Mouse (Mus musculus) forebrain, embryonic 15.5 days (tissue): ENCODE data around the gene Snd1. TPM values are rescaled to one million over a fixed set of nuclear protein-coding genes. Genes with fewer than 3 reads are reported as not detected.
A peak's percentile ranks its signal among the peaks of the same experiment; 100 is the strongest.

Source experiments
- ATAC-seq: fragments of 200-750 bp; cut with Nextera tagmentation; replicated peaks from 2 replicates; pipeline ENCODE4 v1.8.0; 2017; ENCODE audit warnings: mild to moderate bottlenecking, moderate TSS enrichment, moderate library complexity
- H3K27ac ChIP-seq: fragments of 300-500 bp; sonication (generic); replicated peaks from 2 replicates; pipeline ENCODE4 v1.5.1; 2015; ENCODE audit warnings: mild to moderate bottlenecking, inconsistent platforms
- H3K27me3 ChIP-seq: fragments of 300-500 bp; sonication (generic); 2 replicates; pipeline ENCODE4 v1.6.1; 2015; ENCODE audit warnings: inconsistent platforms
- H3K36me3 ChIP-seq: fragments of 300-500 bp; sonication (generic); 2 replicates; pipeline ENCODE4 v1.6.1; 2015; ENCODE audit warnings: mild to moderate bottlenecking, inconsistent platforms
- H3K4me1 ChIP-seq: fragments of 300-500 bp; sonication (generic); 2 replicates; pipeline ENCODE4 v1.6.1; 2015; ENCODE audit warnings: inconsistent platforms
- H3K4me2 ChIP-seq: fragments of 300-500 bp; sonication (generic); replicated peaks from 2 replicates; pipeline ENCODE4 v1.6.1; 2015; ENCODE audit warnings: mild to moderate bottlenecking, inconsistent platforms
- H3K4me3 ChIP-seq: fragments of 300-500 bp; sonication (generic); 2 replicates; pipeline ENCODE4 v1.5.1; 2015; ENCODE audit warnings: mild to moderate bottlenecking, inconsistent platforms
- H3K9ac ChIP-seq: fragments of 300-500 bp; sonication (generic); replicated peaks from 2 replicates; pipeline ENCODE4 v1.6.1; 2015; ENCODE audit warnings: mild to moderate bottlenecking, inconsistent platforms
- H3K9me3 ChIP-seq: fragments of 300-500 bp; sonication (generic); 2 replicates; pipeline ENCODE4 v1.6.1; 2016; ENCODE audit warnings: inconsistent platforms
- WGBS: fragments of 180-500 bp; shearing (Covaris S2); methylation state at CpG from one replicate; pipeline ENCODE4 v1.1.7; 2015; ENCODE audit warnings: mixed read lengths; 5-methylcytosine and 5-hydroxymethylcytosine counted together
- polyA plus RNA-seq: library from polyadenylated mRNA; unstranded; fragments of >200 nt; fragmentation: Nextera tagmentation; extraction: Ambion mirVana; gene quantifications from 2 replicates; pipeline ENCODE4 v1.2.1, GENCODE M21; 2015

Snd1 gene
- polyA plus RNA-seq, 1 experiment from 2014 or later, result 77.6 TPM

- no peaks in the 10 kb centered on the region for H3K9me3 ChIP-seq
- H3K4me3 ChIP-seq, result no peak overlapping the region
- WGBS, result 42% methylated on average over 6 of the region's 6 CpGs
- no peaks in the 10 kb centered on the region for H3K27me3 ChIP-seq
- H3K4me1 ChIP-seq, result peaks cover 30% of the 10 kb centered on the region
- no peak overlapping the region for H3K9ac ChIP-seq
- ATAC-seq, result peak; percentile 63
- H3K27ac ChIP-seq, result peak overlapping the region; percentile 60
- peak overlapping the region; percentile 14; the same call in 1 of the 2 replicates for H3K4me2 ChIP-seq
- H3K36me3 ChIP-seq, result no peaks in the 10 kb centered on the region
Measured at GRCm38 (mm10) chr6:28705384-28706107, 230.6 kb downstream of the Snd1 start.

- Histone ChIP-seq H3K9me3 (no peaks in the 10 kb centered on the region), H3K4me3 (no peak overlapping the region), H3K36me3 (no peaks in the 10 kb centered on the region), H3K4me2 (no peak overlapping the region), H3K9ac (no peak overlapping the region), H3K4me1 (peaks cover 30% of the 10 kb centered on the region), H3K27ac (peak overlapping the region; percentile 60), H3K27me3 (no peaks in the 10 kb centered on the region)
- peak; percentile 41; the same call in 1 of the 2 replicates for ATAC-seq
- 57% methylated on average over 8 of the region's 8 CpGs for WGBS
Measured at GRCm38 (mm10) chr6:28706108-28706975, 231.4 kb downstream of the Snd1 start.

- Histone ChIP-seq H3K36me3 (no peaks in the 10 kb centered on the region), H3K4me3 (no peak overlapping the region), H3K27ac (no peak overlapping the region), H3K9ac (no peak overlapping the region), H3K4me2 (no peak overlapping the region), H3K27me3 (no peaks in the 10 kb centered on the region), H3K4me1 (peaks cover 30% of the 10 kb centered on the region), H3K9me3 (no peaks in the 10 kb centered on the region)
- no peak for ATAC-seq
- WGBS, result 69% methylated on average over 12 of the region's 12 CpGs
Measured at GRCm38 (mm10) chr6:28706976-28707592, 232.1 kb downstream of the Snd1 start.

DNA sequence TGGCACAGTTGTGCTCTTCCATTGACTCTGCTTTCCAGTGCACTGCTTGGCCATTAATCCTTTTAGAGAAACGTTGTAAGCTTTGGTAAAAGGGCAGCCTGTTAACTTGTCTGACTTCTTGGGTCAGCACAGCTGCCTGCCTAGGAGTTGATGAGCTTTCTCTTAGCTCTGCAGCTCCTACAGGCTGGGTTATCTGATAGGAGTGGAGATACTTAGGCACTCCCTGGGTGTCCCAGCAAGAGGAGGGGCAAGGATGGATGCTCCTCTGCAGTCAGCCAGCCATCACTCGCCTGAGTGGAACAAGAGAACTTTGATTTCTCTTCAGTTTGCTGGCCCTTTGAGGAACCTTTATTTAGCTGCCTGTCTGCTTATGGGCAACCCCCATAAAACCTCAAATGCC is 235.1 kb downstream of the Snd1 start:
- WGBS, result 20% methylated on average over 2 of the region's 2 CpGs
- ATAC-seq, result no peak

GRCm38 (mm10) chr6:28717203-28717844 is 242.4 kb downstream of the Snd1 start:
- Histone ChIP-seq H3K4me3 (no peak overlapping the region), H3K9ac (no peak overlapping the region), H3K27me3 (no peaks in the 10 kb centered on the region), H3K4me1 (peaks cover 11% of the 10 kb centered on the region), H3K4me2 (no peak overlapping the region), H3K27ac (no peak overlapping the region), H3K36me3 (no peaks in the 10 kb centered on the region), H3K9me3 (no peaks in the 10 kb centered on the region)
- ATAC-seq, result no peak
- 44% methylated on average over 7 of the region's 7 CpGs for WGBS

More for the DNA sequence above, 235.1 kb downstream of the Snd1 start:
- Histone ChIP-seq H3K4me3 (no peak overlapping the region), H3K36me3 (no peaks in the 10 kb centered on the region), H3K27me3 (no peaks in the 10 kb centered on the region), H3K9me3 (no peaks in the 10 kb centered on the region), H3K9ac (no peak overlapping the region), H3K4me1 (peaks cover 28% of the 10 kb centered on the region), H3K27ac (no peak overlapping the region), H3K4me2 (no peak overlapping the region)

- no peak for ATAC-seq
- Histone ChIP-seq H3K9ac (no peak overlapping the region), H3K9me3 (no peaks in the 10 kb centered on the region), H3K27me3 (no peaks in the 10 kb centered on the region), H3K4me1 (peaks cover 11% of the 10 kb centered on the region), H3K36me3 (no peaks in the 10 kb centered on the region), H3K4me3 (no peak overlapping the region), H3K27ac (no peak overlapping the region), H3K4me2 (no peak overlapping the region)
- 23% methylated on average over 4 of the region's 4 CpGs for WGBS
Measured at GRCm38 (mm10) chr6:28717845-28718237, 242.9 kb downstream of the Snd1 start.

GRCm38 (mm10) chr6:28720391-28721171 is 245.6 kb downstream of the Snd1 start:
- Histone ChIP-seq H3K4me1 (peaks cover 7% of the 10 kb centered on the region), H3K9ac (no peak overlapping the region), H3K9me3 (no peaks in the 10 kb centered on the region), H3K4me3 (no peak overlapping the region), H3K27me3 (no peaks in the 10 kb centered on the region), H3K27ac (no peak overlapping the region), H3K4me2 (no peak overlapping the region), H3K36me3 (no peaks in the 10 kb centered on the region)
- ATAC-seq, result no peak
- WGBS, result 95% methylated on average over 9 of the region's 9 CpGs

DNA sequence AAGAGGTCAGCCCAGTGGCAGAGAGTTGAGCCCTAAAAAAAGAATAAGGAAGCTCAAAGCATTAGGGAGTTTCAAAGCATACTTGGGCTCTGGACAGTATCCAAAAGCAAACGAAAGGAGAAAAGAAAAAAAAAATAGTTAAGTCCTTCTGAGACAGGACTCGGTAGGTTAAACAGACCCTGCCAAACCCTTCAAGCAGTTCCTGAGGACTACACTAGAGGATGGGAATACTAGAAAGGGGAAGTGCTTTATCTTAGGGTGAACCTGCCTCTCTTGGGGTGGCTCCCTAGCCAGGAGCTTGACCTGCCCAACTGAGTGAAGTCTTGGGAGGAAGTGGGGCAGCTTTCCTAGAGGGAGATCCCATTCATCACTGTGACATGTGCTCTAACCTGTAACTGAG is 248.1 kb downstream of the Snd1 start:
- H3K4me2 ChIP-seq, result no peak overlapping the region
- H3K27ac ChIP-seq, result no peak overlapping the region
- no peak overlapping the region for H3K4me3 ChIP-seq
- ATAC-seq, result no peak
- no peaks in the 10 kb centered on the region for H3K36me3 ChIP-seq
- no peaks in the 10 kb centered on the region for H3K9me3 ChIP-seq
- H3K4me1 ChIP-seq, result no peaks in the 10 kb centered on the region
- no peak overlapping the region for H3K9ac ChIP-seq
- WGBS, result 30% methylated on average over 2 of the region's 2 CpGs
- H3K27me3 ChIP-seq, result no peaks in the 10 kb centered on the region

GRCm38 (mm10) chr6:28724776-28725175 is 249.8 kb downstream of the Snd1 start:
- no peak overlapping the region for H3K9ac ChIP-seq
- no peak overlapping the region for H3K27ac ChIP-seq
- no peak overlapping the region for H3K4me2 ChIP-seq
- 59% methylated on average over 5 of the region's 5 CpGs for WGBS
- H3K4me3 ChIP-seq, result no peak overlapping the region
- no peaks in the 10 kb centered on the region for H3K9me3 ChIP-seq
- no peak for ATAC-seq
- H3K27me3 ChIP-seq, result no peaks in the 10 kb centered on the region
- no peaks in the 10 kb centered on the region for H3K36me3 ChIP-seq
- peaks cover 12% of the 10 kb centered on the region for H3K4me1 ChIP-seq

DNA sequence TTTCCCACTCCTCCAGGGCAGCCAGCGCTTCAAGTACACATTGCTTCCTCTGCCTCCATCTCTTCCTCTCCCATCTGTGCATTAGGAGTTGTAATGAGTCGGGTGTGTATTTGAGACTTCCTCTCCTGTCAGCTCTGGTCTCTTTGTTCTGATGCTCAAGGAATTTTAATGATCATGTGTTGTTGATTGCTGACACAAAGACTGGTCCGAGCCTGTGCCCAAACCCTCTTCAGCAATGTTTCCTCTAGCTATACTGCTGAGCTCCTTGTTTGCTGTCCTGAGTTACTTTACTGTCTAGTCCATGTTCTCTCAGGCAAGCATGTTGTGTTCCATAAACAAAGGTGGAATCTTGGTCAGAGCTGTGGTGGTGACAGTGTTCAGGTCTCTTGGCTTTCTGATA is 254.3 kb downstream of the Snd1 start:
- ATAC-seq, result peak; percentile 55; the same call in 1 of the 2 replicates
- H3K27ac ChIP-seq, result peak overlapping the region; percentile 17; the same call in 1 of the 2 replicates
- H3K27me3 ChIP-seq, result no peaks in the 10 kb centered on the region

DNA sequence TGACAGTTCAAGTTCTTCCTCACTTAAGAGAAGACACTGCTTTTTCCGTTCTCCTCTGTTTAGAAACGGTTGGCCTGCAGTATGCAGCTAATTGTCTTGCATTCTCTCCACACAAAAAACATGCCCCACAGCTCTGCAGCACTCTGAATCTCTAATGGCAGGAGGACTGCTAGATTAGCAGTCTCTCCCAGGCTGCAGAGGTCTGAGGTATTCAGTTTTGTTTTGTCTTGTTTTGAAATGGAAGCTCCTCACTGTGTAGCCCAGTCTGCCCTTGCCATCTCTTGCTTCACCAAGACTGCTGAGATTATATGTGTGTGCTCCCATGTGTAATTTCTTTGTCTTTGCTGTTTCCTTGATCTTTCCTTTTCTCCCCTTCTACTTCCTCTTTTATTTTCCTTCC is 254.7 kb downstream of the Snd1 start:
- H3K27ac ChIP-seq, result peak overlapping the region; percentile 17; the same call in 1 of the 2 replicates
- H3K4me1 ChIP-seq, result peaks cover 12% of the 10 kb centered on the region
- H3K9ac ChIP-seq, result no peak overlapping the region
- WGBS, result 6% methylated on average over 2 of the region's 2 CpGs
- H3K27me3 ChIP-seq, result no peaks in the 10 kb centered on the region
- no peak overlapping the region for H3K4me3 ChIP-seq
- H3K4me2 ChIP-seq, result no peak overlapping the region
- no peaks in the 10 kb centered on the region for H3K9me3 ChIP-seq
- ATAC-seq, result 0 out of 2 replicates have a peak, but pooled peaks have one; percentile 6
- H3K36me3 ChIP-seq, result no peaks in the 10 kb centered on the region

More for the DNA sequence above, 254.3 kb downstream of the Snd1 start:
- Histone ChIP-seq H3K4me1 (peaks cover 12% of the 10 kb centered on the region), H3K9ac (no peak overlapping the region), H3K4me2 (no peak overlapping the region), H3K4me3 (no peak overlapping the region), H3K9me3 (no peaks in the 10 kb centered on the region), H3K36me3 (no peaks in the 10 kb centered on the region)
- 8% methylated on average over 3 of the region's 3 CpGs for WGBS
